Mouse (Mus musculus) heart, postnatal 0 days (tissue): ENCODE measurements around the gene Smim10l2a.

Source experiments
- CTCF ChIP-seq: IDR thresholded peaks from 2 replicates; pipeline ENCODE4 v1.5.1; 2016; ENCODE audit warnings: antibody characterized with exemption, control low read depth, low read depth
- EP300 ChIP-seq: IDR thresholded peaks from 2 replicates; pipeline ENCODE4 v1.6.1; 2016; ENCODE audit warnings: antibody characterized with exemption, low read depth

DNA sequence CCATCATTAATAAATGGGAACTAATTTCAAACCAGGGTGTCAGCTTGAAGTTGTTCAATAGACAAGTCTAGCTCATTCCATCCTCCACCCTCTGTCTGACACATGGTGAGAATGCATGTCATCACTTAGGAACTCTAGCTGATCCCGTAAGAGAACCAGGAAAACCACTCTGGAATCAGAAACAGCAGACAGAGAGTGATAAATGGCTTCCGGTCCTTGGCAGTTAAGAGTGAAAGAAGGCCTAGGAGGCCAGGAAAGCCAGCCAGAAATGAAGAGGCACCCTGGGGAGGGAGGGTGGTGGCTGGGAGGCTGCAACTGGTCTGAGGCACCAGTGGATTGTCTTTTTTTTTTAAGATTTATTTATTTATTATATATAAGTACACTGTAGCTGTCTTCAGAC, 6.5 kb downstream of the Smim10l2a start:
- TF ChIP-seq CTCF (no peak), EP300 (no peak)
